ENCODE assay signal across 11 mouse cellular contexts in the genomic region with DNA sequence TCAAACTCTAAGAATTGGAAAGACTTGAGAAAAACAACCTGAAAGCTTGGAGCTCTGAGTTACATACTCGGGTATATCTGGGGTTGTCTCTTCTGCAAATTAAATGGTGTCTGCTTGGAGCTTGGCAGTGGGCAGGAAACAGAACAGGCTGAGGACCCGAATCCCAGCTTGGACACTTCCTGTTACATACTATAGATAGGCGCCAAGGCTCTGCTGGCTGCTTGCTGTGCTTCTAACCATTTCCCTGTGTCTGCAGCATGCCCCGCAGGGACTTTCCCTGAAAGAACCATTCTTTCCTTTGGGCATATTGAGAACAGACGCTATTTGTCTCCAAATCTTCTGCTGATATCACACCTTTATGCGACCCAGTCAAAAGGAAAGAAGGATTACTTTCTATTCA.
DNase-seq lines count a peak whose midpoint lies in the region; TF ChIP-seq lines count a peak whose summit lies in the region.
"Had no signal": no experiment of that assay in that cellular context is flagged by ENCODE, and none has a peak within 500 bp of the region (broad histone marks: within the 10 kb centered on the region; RNA-seq: fewer than 3 reads in every experiment).

No protein-coding gene starts in this region.

- DNase-seq in heart, adult 11 months: peak; percentile 88
- DNase-seq in heart, postnatal 36 days: no peak
- peak; percentile 11 for DNase-seq in layer of hippocampus, adult 9-11 months
- DNase-seq in layer of hippocampus, adult 18-20 months (ENCODE audit: low spot score in 2 of 2): no peak
- DNase-seq in brain, embryonic 14.5 days (ENCODE audit: low read depth): peak; percentile 56
- peak; percentile 6 for DNase-seq in forelimb bud, embryonic 11.5 days (ENCODE audit: low read depth, low spot score)
- no peak for DNase-seq in adipocyte (ENCODE audit: low spot score)
- no peak for DNase-seq in left cerebral cortex, adult 11 months (ENCODE audit: low spot score)
- DNase-seq: adrenal gland, postnatal 10 days; cerebellum, adult 9-10 months; thymus, postnatal 25 days had no signal

- intact Hi-C loops in heart, postnatal 36 days (cut with DNase I): no loop called here

- TF ChIP-seq CTCF in brain, embryonic 14.5 days (IDR thresholded peaks at IDR 0.05; ENCODE audit: borderline replicate concordance, extremely low read depth, insufficient read depth, insufficient read length): no peak

- no peak for TF ChIP-seq POLR2A in brain, embryonic 14.5 days (IDR thresholded peaks at IDR 0.05; ENCODE audit: borderline replicate concordance, extremely low read depth, insufficient read depth, insufficient read length, poor library complexity, severe bottlenecking)

Comparison
In these comparisons a context has a peak if more than half of its experiments do, and no peak if none do; other contexts are left out.
1. DNase-seq: peak in heart, adult 11 months (single experiment), layer of hippocampus, adult 9-11 months (single experiment), brain, embryonic 14.5 days (single experiment) and forelimb bud, embryonic 11.5 days (single experiment); none in heart, postnatal 36 days (0 of 2), layer of hippocampus, adult 18-20 months (0 of 2), adipocyte (single experiment) and left cerebral cortex, adult 11 months (single experiment).